Mouse (Mus musculus): ENCODE data around the gene Atp6v0a4. TPM values are rescaled to one million over a fixed set of nuclear protein-coding genes. Genes with fewer than 3 reads are reported as not detected.

Atp6v0a4 gene
- polyA plus RNA-seq, 1 experiment from 2014 or later = 0.14 TPM

GRCm38 (mm10) chr6:38007459-38007858 lies 116.9 kb downstream of the Atp6v0a4 start:
- no peaks in the 10 kb centered on the region for H3K4me1 ChIP-seq (ENCODE audit: insufficient read depth)
- H3K27ac ChIP-seq (ENCODE audit: low read depth) = no peak overlapping the region
- no peak overlapping the region for H3K4me3 ChIP-seq (ENCODE audit: low read depth, low read length)
- peak; percentile 88 for DNase-seq
- TF ChIP-seq CTCF (IDR thresholded peaks at IDR 0.05; ENCODE audit: low read depth) = peak; percentile 83
- no peak overlapping the region for H3K4me2 ChIP-seq
- peak; percentile 60; the same call in 1 of the 2 replicates for ATAC-seq (ENCODE audit: insufficient read depth)
- 9% methylated on average over 6 of the region's 6 CpGs for WGBS
- H3K9ac ChIP-seq = no peak overlapping the region
- H3K36me3 ChIP-seq (ENCODE audit: insufficient read depth) = no peaks in the 10 kb centered on the region
- H3K9me3 ChIP-seq (ENCODE audit: low read depth, low read length) = no peaks in the 10 kb centered on the region
- H3K27me3 ChIP-seq (ENCODE audit: insufficient read depth, low read length) = no peaks in the 10 kb centered on the region

Other genes starting within 250 kb of the Atp6v0a4 start
- gene Svopl, start 77.6 kb downstream of the Atp6v0a4 start, polyA plus RNA-seq (2014; fragmentation: Nextera tagmentation; extraction: Ambion mirVana) = 0.43 and 0.80 TPM in 2 replicates
- gene Tmem213, start 15.3 kb downstream of the Atp6v0a4 start, polyA plus RNA-seq (2014; fragmentation: Nextera tagmentation; extraction: Ambion mirVana) = 4.4 and 5.9 TPM in 2 replicates
- 5.9 and 6.2 TPM in 2 replicates for gene D630045J12Rik, start 129.4 kb upstream of the Atp6v0a4 start, polyA plus RNA-seq (2014; fragmentation: Nextera tagmentation; extraction: Ambion mirVana)
- gene Zc3hav1l, start 174.7 kb upstream of the Atp6v0a4 start, polyA plus RNA-seq (2014; fragmentation: Nextera tagmentation; extraction: Ambion mirVana) = 14.2 and 14.4 TPM in 2 replicates
- 4.7 and 5.7 TPM in 2 replicates for gene Zc3hav1, start 230.0 kb upstream of the Atp6v0a4 start, polyA plus RNA-seq (2014; fragmentation: Nextera tagmentation; extraction: Ambion mirVana)

All from lung, embryonic 14.5 days (tissue).